Comparison of ENCODE assay signal across 14 mouse cellular contexts in genomic region chr1:97624386-97624785, GRCm38 (mm10).
"Had no signal": no experiment of that assay in that cellular context is flagged by ENCODE, and none has a peak within 500 bp of the region (broad histone marks: within the 10 kb centered on the region; RNA-seq: fewer than 3 reads in every experiment).

No protein-coding gene starts in this region.

- H3K27ac ChIP-seq: kidney, postnatal 0 days; liver, embryonic 13.5 days; midbrain, embryonic 15.5 days; neural tube, embryonic 13.5 days; stomach, postnatal 0 days had no signal

- DNase-seq: kidney, adult 2 months; kidney, postnatal 25 days; liver, embryonic 13.5 days; lung, adult 2 months; lung, postnatal 14 days; lung, postnatal 4 days; right cerebral cortex, postnatal 4 days; thymus, postnatal 25 days had no signal

- H3K4me3 ChIP-seq: liver, embryonic 13.5 days; midbrain, embryonic 12.5 days; midbrain, embryonic 15.5 days; myocyte; neural tube, embryonic 13.5 days had no signal

- ATAC-seq: midbrain, embryonic 15.5 days had no signal
